In the genomic region with DNA sequence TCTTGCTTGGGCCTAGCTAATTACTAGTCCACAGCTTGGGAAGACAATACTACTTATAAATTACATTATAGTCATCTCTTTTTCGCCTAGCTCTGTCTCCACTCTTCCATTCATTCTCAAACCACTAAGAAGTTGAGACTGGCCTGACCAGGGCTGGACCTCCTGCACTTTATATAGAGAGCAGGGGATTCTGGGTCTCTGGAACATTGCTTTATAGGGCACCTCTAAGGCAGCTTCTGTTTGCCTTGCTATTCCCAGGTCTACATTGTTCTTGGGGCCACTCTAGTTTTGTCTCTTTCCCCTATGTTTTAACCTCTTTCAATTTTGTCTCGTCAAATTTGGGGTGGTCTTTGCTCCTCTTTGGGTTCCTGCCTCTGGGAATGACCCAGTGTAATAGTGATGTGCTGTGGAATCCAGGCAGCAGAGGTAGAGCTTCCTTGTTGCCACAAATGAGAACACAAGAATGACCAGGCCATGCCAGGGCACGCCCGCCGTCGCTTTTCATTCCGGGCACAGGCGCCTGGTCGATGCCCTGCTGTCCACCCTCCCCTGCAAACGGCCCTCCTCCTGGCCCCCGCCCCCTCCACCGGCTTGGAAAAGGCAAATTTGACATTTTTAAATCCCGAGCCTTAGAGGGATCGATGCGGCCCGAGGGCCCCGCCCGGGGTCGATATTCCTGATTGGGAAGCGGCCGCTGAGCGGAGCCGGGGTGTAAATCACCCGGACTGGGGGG, we compare ENCODE assay signal across 8 mouse cellular contexts. TPM values are rescaled to one million over a fixed set of nuclear protein-coding genes. Genes with fewer than 3 reads are reported as not detected.
DNase-seq lines count a peak whose midpoint lies in the region; ATAC-seq lines count a peak whose summit lies in the region.

No protein-coding gene starts in this region.

- WGBS in lung, embryonic 15.5 days, result 6% methylated on average over 24 of the region's 24 CpGs
- WGBS in forebrain, embryonic 16.5 days, result 8% methylated on average over 24 of the region's 24 CpGs
- WGBS in limb, embryonic 12.5 days, result 1% methylated on average over 24 of the region's 24 CpGs
- WGBS in neural tube, embryonic 15.5 days, result 3% methylated on average over 24 of the region's 24 CpGs

- peak overlapping the region; percentile 34 for H3K4me3 ChIP-seq in lung, embryonic 15.5 days
- peak overlapping the region; percentile 34 for H3K4me3 ChIP-seq in forebrain, embryonic 16.5 days (replicated peaks; ENCODE audit: low read length)
- peak overlapping the region; percentile 42 for H3K4me3 ChIP-seq in limb, embryonic 12.5 days (replicated peaks)
- peak overlapping the region; percentile 41 for H3K4me3 ChIP-seq in neural tube, embryonic 15.5 days (replicated peaks)

- no peaks in the 10 kb centered on the region for H3K36me3 ChIP-seq in lung, embryonic 15.5 days
- H3K36me3 ChIP-seq in forebrain, embryonic 16.5 days (ENCODE audit: control insufficient read depth, insufficient read depth), result no peaks in the 10 kb centered on the region
- no peaks in the 10 kb centered on the region for H3K36me3 ChIP-seq in limb, embryonic 12.5 days
- no peaks in the 10 kb centered on the region for H3K36me3 ChIP-seq in neural tube, embryonic 15.5 days

- no peak for DNase-seq in lung, postnatal 14 days
- DNase-seq in cerebellum, adult 11-12 months, result no peak
- no peak for DNase-seq in c-Kit-positive CD71-positive TER-119-positive erythroid progenitor cells, embryonic 14.5 days (ENCODE audit: low spot score)
- no peak for DNase-seq in cerebellum, postnatal 4 days (ENCODE audit: low spot score in 2 of 2)

- H3K9me3 ChIP-seq in lung, embryonic 15.5 days, result no peaks in the 10 kb centered on the region
- H3K9me3 ChIP-seq in forebrain, embryonic 16.5 days (ENCODE audit: control insufficient read depth, low read length), result no peaks in the 10 kb centered on the region
- no peaks in the 10 kb centered on the region for H3K9me3 ChIP-seq in limb, embryonic 12.5 days
- no peaks in the 10 kb centered on the region for H3K9me3 ChIP-seq in neural tube, embryonic 15.5 days (replicated peaks)

- no peak for ATAC-seq in lung, embryonic 15.5 days (ENCODE audit: borderline replicate concordance, extremely low read depth, low FRiP score, low TSS enrichment)
- no peak for ATAC-seq in forebrain, embryonic 16.5 days
- ATAC-seq in limb, embryonic 12.5 days (ENCODE audit: insufficient number of reproducible peaks, insufficient read depth, low FRiP score, low TSS enrichment, low read depth), result no peak
- no peak for ATAC-seq in neural tube, embryonic 15.5 days (ENCODE audit: low FRiP score)

- H3K4me1 ChIP-seq in lung, embryonic 15.5 days, result peaks cover 47% of the 10 kb centered on the region
- peaks cover 49% of the 10 kb centered on the region for H3K4me1 ChIP-seq in forebrain, embryonic 16.5 days (replicated peaks; ENCODE audit: control insufficient read depth, insufficient read depth, low read length)
- peaks cover 53% of the 10 kb centered on the region for H3K4me1 ChIP-seq in limb, embryonic 12.5 days (replicated peaks)
- peaks cover 53% of the 10 kb centered on the region for H3K4me1 ChIP-seq in neural tube, embryonic 15.5 days

- peaks cover 96% of the 10 kb centered on the region for H3K27me3 ChIP-seq in lung, embryonic 15.5 days
- H3K27me3 ChIP-seq in forebrain, embryonic 16.5 days (replicated peaks; ENCODE audit: control insufficient read depth, insufficient read depth, low read length), result peaks cover 23% of the 10 kb centered on the region
- H3K27me3 ChIP-seq in limb, embryonic 12.5 days, result peaks cover 89% of the 10 kb centered on the region
- H3K27me3 ChIP-seq in neural tube, embryonic 15.5 days (replicated peaks), result peaks cover 80% of the 10 kb centered on the region

- H3K4me2 ChIP-seq in lung, embryonic 15.5 days, result peak overlapping the region; percentile 62
- H3K4me2 ChIP-seq in forebrain, embryonic 16.5 days (ENCODE audit: low read length), result peak overlapping the region; percentile 56
- peak overlapping the region; percentile 74 for H3K4me2 ChIP-seq in limb, embryonic 12.5 days
- peak overlapping the region; percentile 83 for H3K4me2 ChIP-seq in neural tube, embryonic 15.5 days

- no peak overlapping the region for H3K27ac ChIP-seq in lung, embryonic 15.5 days
- no peak overlapping the region for H3K27ac ChIP-seq in forebrain, embryonic 16.5 days (ENCODE audit: low read length)
- H3K27ac ChIP-seq in limb, embryonic 12.5 days, result no peak overlapping the region
- no peak overlapping the region for H3K27ac ChIP-seq in neural tube, embryonic 15.5 days (replicated peaks)

- H3K9ac ChIP-seq in lung, embryonic 15.5 days, result no peak overlapping the region
- H3K9ac ChIP-seq in forebrain, embryonic 16.5 days (replicated peaks; ENCODE audit: low read depth, low read length), result peak overlapping the region; percentile 14; the same call in 1 of the 2 replicates
- peak overlapping the region; percentile 48; the same call in 1 of the 2 replicates for H3K9ac ChIP-seq in limb, embryonic 12.5 days (replicated peaks)
- H3K9ac ChIP-seq in neural tube, embryonic 15.5 days (replicated peaks), result peak overlapping the region; percentile 26; the same call in 1 of the 2 replicates

RNA-seq across cellular contexts. Expression of gene Dnajc22, which starts 3.3 kb away (rescaled TPM):
- polyA plus RNA-seq in lung, embryonic 15.5 days (2015; fragmentation: Nextera tagmentation; extraction: Ambion mirVana), result 1.7 and 1.9 TPM in 2 replicates
- polyA plus RNA-seq in forebrain, embryonic 16.5 days (2015; fragmentation: Nextera tagmentation; extraction: Ambion mirVana), result 0.27 and 0.51 TPM in 2 replicates
- 1.2 and 1.7 TPM in 2 replicates for polyA plus RNA-seq in limb, embryonic 12.5 days (2016; fragmentation: Nextera tagmentation; extraction: Ambion mirVana)
- 0.47 and 2.3 TPM in 2 replicates for polyA plus RNA-seq in neural tube, embryonic 15.5 days (2015; fragmentation: Nextera tagmentation; extraction: Ambion mirVana)

RNA-seq across cellular contexts. Expression of gene C1ql4, which starts 8.6 kb away (rescaled TPM):
- polyA plus RNA-seq in lung, embryonic 15.5 days (2015; fragmentation: Nextera tagmentation; extraction: Ambion mirVana), result not detected in 2 replicates
- polyA plus RNA-seq in forebrain, embryonic 16.5 days (2015; fragmentation: Nextera tagmentation; extraction: Ambion mirVana), result 0.71 TPM in 1 of 2 replicates, not detected in the other
- polyA plus RNA-seq in limb, embryonic 12.5 days (2016; fragmentation: Nextera tagmentation; extraction: Ambion mirVana), result 0.19 TPM in 1 of 2 replicates, not detected in the other
- 2.4 and 3.6 TPM in 2 replicates for polyA plus RNA-seq in neural tube, embryonic 15.5 days (2015; fragmentation: Nextera tagmentation; extraction: Ambion mirVana)

RNA-seq across cellular contexts. Expression of gene Troap, which starts 21.9 kb away (rescaled TPM):
- 35.4 and 41.9 TPM in 2 replicates for polyA plus RNA-seq in lung, embryonic 15.5 days (2015; fragmentation: Nextera tagmentation; extraction: Ambion mirVana)
- polyA plus RNA-seq in forebrain, embryonic 16.5 days (2015; fragmentation: Nextera tagmentation; extraction: Ambion mirVana), result 15.9 and 17.3 TPM in 2 replicates
- polyA plus RNA-seq in limb, embryonic 12.5 days (2016; fragmentation: Nextera tagmentation; extraction: Ambion mirVana), result 39.5 and 47.1 TPM in 2 replicates
- 4.6 and 10.3 TPM in 2 replicates for polyA plus RNA-seq in neural tube, embryonic 15.5 days (2015; fragmentation: Nextera tagmentation; extraction: Ambion mirVana)

RNA-seq across cellular contexts. Expression of gene Spats2, which starts 29.5 kb away (rescaled TPM):
- polyA plus RNA-seq in lung, embryonic 15.5 days (2015; fragmentation: Nextera tagmentation; extraction: Ambion mirVana), result 37.8 and 38.9 TPM in 2 replicates
- 39.5 and 44.6 TPM in 2 replicates for polyA plus RNA-seq in forebrain, embryonic 16.5 days (2015; fragmentation: Nextera tagmentation; extraction: Ambion mirVana)
- 78.7 and 79.2 TPM in 2 replicates for polyA plus RNA-seq in limb, embryonic 12.5 days (2016; fragmentation: Nextera tagmentation; extraction: Ambion mirVana)
- polyA plus RNA-seq in neural tube, embryonic 15.5 days (2015; fragmentation: Nextera tagmentation; extraction: Ambion mirVana), result 28.9 and 35.4 TPM in 2 replicates

RNA-seq across cellular contexts. Expression of gene Prph, which starts 41.3 kb away (rescaled TPM):
- 3.1 and 6.8 TPM in 2 replicates for polyA plus RNA-seq in lung, embryonic 15.5 days (2015; fragmentation: Nextera tagmentation; extraction: Ambion mirVana)
- 1.3 and 2.2 TPM in 2 replicates for polyA plus RNA-seq in forebrain, embryonic 16.5 days (2015; fragmentation: Nextera tagmentation; extraction: Ambion mirVana)
- polyA plus RNA-seq in limb, embryonic 12.5 days (2016; fragmentation: Nextera tagmentation; extraction: Ambion mirVana), result 0.19 and 5.1 TPM in 2 replicates
- 185 and 209 TPM in 2 replicates for polyA plus RNA-seq in neural tube, embryonic 15.5 days (2015; fragmentation: Nextera tagmentation; extraction: Ambion mirVana)
